Mouse (Mus musculus) C2C12 (cell line): ENCODE data around the gene Rps21. TPM values are rescaled to one million over a fixed set of nuclear protein-coding genes. Genes with fewer than 3 reads are reported as not detected.

Experiments used
- H3K27me3 ChIP-seq: one replicate; pipeline ENCODE4 v1.6.1; 2011; ENCODE audit not compliant: control insufficient read depth, insufficient read depth, insufficient read length
- H3K36me3 ChIP-seq: one replicate; pipeline ENCODE4 v1.6.1; 2011; ENCODE audit not compliant: control insufficient read depth, insufficient read depth
- H3K4me3 ChIP-seq: one replicate; pipeline ENCODE4 v1.5.1; 2011; ENCODE audit warnings: mild to moderate bottlenecking, control low read depth; ENCODE audit not compliant: poor library complexity, insufficient read depth, severe bottlenecking
- H3K79me2 ChIP-seq: one replicate; pipeline ENCODE4 v1.6.1; 2011; ENCODE audit not compliant: control insufficient read depth, insufficient read depth
- H3K79me3 ChIP-seq: one replicate; pipeline ENCODE4 v1.6.1; 2011; ENCODE audit warnings: low read depth, control low read depth
- H3ac ChIP-seq: one replicate; pipeline ENCODE3; 2011; ENCODE audit warnings: low read depth; ENCODE audit not compliant: control insufficient read depth, insufficient read length
- CEBPB ChIP-seq: IDR thresholded peaks from one replicate; pipeline ENCODE4 v1.6.1; 2011; ENCODE audit warnings: low read depth, mild to moderate bottlenecking, control low read depth, moderate library complexity
- CTCF ChIP-seq: IDR thresholded peaks from one replicate; pipeline ENCODE4 v1.5.1; 2011; ENCODE audit not compliant: control insufficient read depth, insufficient read depth, insufficient read length
- FOSL1 ChIP-seq: IDR thresholded peaks from one replicate; pipeline ENCODE4 v1.8.0; 2011; ENCODE audit warnings: mild to moderate bottlenecking, low read length; ENCODE audit not compliant: poor library complexity, insufficient read depth, severe bottlenecking
- MAX ChIP-seq: IDR thresholded peaks from one replicate; pipeline ENCODE4 v1.6.1; 2011; ENCODE audit warnings: mild to moderate bottlenecking, control low read depth
- MYOD1 ChIP-seq: IDR thresholded peaks from one replicate; pipeline ENCODE4 v1.6.1; 2011; ENCODE audit warnings: low read depth; ENCODE audit not compliant: control insufficient read depth, insufficient read length
- MYOG ChIP-seq: IDR thresholded peaks from one replicate; pipeline ENCODE4 v1.6.1; 2011; ENCODE audit not compliant: control insufficient read depth, insufficient read length; ENCODE audit errors: extremely low read depth
- USF1 ChIP-seq: IDR thresholded peaks from one replicate; pipeline ENCODE4 v1.6.1; 2011; ENCODE audit warnings: low read depth, mild to moderate bottlenecking, control low read depth, moderate library complexity
- polyA plus RNA-seq: library from polyadenylated mRNA; unstranded; fragments of >200 nt; fragmentation: generic; extraction: Trizol; gene quantifications from one replicate; pipeline ENCODE4 v1.2.1, GENCODE M21; 2012; ENCODE audit warnings: missing spikeins

The Rps21 gene
- polyA plus RNA-seq, 1 experiment: 5,244 TPM

DNA sequence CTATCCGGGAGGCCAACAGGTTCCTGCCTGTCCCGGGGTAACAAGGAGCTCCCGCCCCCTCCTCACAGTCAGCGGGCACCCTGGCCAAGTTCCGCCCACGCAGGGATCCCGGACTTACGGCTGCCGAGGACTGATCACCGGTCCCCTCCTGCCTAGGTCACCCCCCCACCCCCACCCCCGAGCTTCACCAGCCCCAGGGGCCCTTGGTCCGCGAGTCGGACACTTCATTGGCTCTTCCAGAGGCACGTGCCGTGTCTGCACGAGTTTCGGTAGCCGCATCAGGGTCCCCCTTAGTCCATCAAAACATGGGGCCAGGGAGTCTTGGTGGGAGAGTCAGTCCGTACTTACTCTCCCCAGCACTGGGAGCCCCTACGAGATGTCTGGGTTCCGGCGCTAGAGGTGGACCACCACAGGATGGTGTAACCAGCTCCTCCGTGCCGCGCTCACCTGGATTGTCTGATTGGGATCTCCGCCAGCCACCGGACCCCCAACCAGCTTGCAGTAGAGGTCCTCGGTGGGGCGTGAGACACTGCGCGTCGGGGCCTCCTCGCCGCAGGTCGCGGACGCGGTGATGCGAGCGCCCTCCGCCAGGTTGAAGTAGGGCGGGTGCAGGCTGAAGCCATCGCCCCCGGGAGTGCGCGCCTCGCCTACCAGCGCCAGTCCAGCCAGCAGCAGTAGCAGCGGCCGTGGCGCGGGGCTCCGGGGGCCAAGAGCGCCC, 32.0 kb upstream of the Rps21 start:
- no peak for TF ChIP-seq CTCF
- TF ChIP-seq MAX: peak; percentile 20
- no peak for TF ChIP-seq MYOD1
- peak; percentile 70 for TF ChIP-seq USF1
- Histone ChIP-seq H3K4me3 (peak overlapping the region; percentile 71), H3K79me2 (peaks cover 52% of the 10 kb centered on the region), H3K27me3 (no peaks in the 10 kb centered on the region), H3K79me3 (peaks cover 31% of the 10 kb centered on the region), H3K36me3 (peaks cover 11% of the 10 kb centered on the region), H3ac (peak overlapping the region; percentile 69)

DNA sequence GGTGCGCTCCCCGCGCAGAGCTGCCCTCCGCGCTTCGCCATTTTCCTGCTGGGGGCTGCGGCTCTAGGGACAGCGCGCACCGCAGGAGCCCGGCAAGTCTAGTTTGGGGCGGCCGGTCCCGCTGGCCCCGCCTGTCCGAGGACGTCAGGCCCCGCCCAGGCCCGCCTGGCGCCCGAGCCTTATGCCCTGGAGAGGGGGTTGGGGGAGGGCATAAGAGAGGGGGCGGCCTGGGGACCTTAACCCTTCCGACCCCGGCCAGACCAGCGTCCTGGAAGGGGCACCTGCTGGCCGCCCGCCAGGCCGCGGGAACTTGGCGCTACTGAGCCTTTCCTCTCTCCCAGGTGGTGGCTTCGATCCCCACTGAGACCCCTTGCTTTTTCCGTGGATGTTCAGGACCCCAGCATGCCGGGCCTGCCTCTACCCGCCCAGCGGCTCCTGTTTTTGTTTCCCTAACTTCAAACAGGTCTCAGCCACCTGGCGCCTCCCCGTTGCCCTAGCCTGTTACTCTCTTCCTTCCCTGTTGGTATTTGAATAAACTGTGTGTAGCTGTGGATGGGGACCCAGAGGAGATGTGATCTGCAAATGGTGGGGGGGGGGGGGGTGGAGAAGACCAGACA, 31.3 kb upstream of the Rps21 start, which contains the start of gene Lama5:
TSS of gene Lama5 (minus strand) at position 98 of the 617 bp plus-strand sequence.
- peaks cover 28% of the 10 kb centered on the region for H3K79me3 ChIP-seq
- peaks cover 48% of the 10 kb centered on the region for H3K79me2 ChIP-seq
- peak within 1 kb of the TSS; percentile 71 for H3K4me3 ChIP-seq
- TF ChIP-seq FOSL1 (no peak), MYOD1 (no peak), MAX (no peak), CEBPB (no peak), USF1 (no peak), CTCF (no peak), MYOG (no peak)
- H3K36me3 ChIP-seq: peaks cover 6% of the 10 kb centered on the region
- peak within 1 kb of the TSS; percentile 69 for H3ac ChIP-seq
- H3K27me3 ChIP-seq: no peaks in the 10 kb centered on the region

DNA sequence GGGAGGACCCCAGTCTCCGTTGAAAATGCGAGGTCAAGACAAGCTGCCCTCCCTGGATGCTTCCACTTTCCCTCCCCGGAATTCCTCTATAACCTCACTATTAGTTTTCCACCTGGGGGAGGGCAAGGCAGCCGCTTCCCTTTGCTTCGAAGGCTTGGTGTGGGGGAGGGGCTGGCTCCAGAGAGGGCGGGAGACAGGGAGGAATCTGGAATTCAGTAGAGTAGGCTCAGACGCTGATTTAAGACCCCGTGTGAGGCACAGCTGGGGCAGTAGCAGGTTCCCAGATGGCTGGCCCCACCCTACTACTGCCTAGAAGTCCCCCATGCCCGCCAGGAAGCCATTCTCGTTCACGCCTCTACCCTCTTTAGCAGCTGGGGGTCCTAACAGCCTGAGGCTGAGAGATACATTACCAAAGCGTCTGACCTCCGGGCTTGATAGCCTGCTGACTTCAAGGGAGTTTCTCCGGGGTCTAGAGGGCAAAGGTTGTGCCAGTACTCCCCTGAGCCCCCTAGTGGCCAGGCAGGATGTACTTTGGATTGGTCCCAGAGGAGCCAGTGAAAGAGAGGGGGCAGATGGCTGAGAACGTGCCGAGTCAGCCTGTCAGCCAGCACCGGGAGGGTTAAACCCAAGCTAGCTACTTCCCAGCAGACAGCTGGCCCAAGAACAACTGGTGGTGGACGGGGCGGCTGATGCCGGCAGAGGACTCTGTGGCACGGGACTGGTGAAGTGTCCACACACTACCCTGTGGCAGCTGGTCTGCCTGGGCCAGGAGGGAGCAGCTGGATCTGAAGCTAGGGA, 29.7 kb upstream of the Rps21 start:
- peaks cover 22% of the 10 kb centered on the region for H3K79me3 ChIP-seq
- H3K4me3 ChIP-seq: no peak overlapping the region
- no peaks in the 10 kb centered on the region for H3K27me3 ChIP-seq
- H3K36me3 ChIP-seq: no peaks in the 10 kb centered on the region
- peaks cover 32% of the 10 kb centered on the region for H3K79me2 ChIP-seq
- TF ChIP-seq MAX (no peak), MYOD1 (peak; percentile 82), CTCF (peak; percentile 39)
- H3ac ChIP-seq: peak overlapping the region; percentile 41

DNA sequence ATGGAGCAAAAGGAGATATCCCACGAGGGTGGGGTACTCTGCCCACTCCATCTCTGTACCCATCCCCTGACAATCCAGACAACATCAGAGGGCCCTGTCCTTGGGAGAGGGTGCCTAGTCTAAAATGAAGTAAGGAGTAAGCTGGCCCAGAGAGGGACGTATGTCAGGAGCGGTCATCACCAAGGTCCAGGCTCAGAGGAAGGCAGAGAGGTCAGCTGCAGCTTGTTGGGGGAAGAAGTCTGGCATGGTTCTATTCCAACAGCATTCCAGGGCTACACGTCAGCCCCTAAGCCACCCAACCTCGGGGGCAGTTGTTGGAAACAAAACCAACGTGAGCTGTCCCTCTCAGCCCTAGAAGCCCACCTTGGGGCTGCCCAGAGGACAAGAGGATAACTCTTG, 29.1 kb upstream of the Rps21 start:
- no peak overlapping the region for H3K4me3 ChIP-seq
- TF ChIP-seq MAX (no peak), USF1 (no peak), FOSL1 (no peak), MYOG (no peak), CEBPB (no peak), MYOD1 (no peak), CTCF (no peak)

DNA sequence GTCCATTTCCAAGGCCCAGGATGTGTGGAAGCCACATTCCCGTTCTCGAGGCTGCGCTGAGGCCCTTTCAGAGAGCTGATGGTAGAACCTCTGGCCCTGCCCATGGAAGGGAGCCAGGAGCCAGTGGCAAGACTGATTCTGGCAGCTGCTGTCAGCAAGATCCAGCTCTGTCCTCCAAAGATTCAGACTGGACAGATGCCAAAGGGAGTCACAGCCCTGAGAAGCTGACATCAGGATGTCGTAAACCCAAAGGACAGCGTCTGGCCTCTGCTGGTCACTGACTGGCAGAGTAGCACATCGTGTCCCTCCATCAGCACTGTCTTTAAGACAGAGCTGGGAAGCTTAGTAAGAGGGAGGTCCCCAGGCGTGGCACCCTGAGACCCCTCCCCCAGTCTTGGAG, 28.6 kb upstream of the Rps21 start:
- H3K27me3 ChIP-seq: no peaks in the 10 kb centered on the region
- H3ac ChIP-seq: no peak overlapping the region
- TF ChIP-seq MYOD1: peak; percentile 95
- peak; percentile 60 for TF ChIP-seq MAX
- TF ChIP-seq CEBPB: no peak
- no peak for TF ChIP-seq CTCF
- no peak for TF ChIP-seq FOSL1
- H3K79me3 ChIP-seq: peaks cover 11% of the 10 kb centered on the region
- no peak overlapping the region for H3K4me3 ChIP-seq
- no peaks in the 10 kb centered on the region for H3K36me3 ChIP-seq
- H3K79me2 ChIP-seq: peaks cover 21% of the 10 kb centered on the region

More for the DNA sequence above, 29.1 kb upstream of the Rps21 start:
- Histone ChIP-seq H3K79me3 (peaks cover 16% of the 10 kb centered on the region), H3K79me2 (peaks cover 26% of the 10 kb centered on the region), H3ac (peak overlapping the region; percentile 41), H3K27me3 (no peaks in the 10 kb centered on the region), H3K36me3 (no peaks in the 10 kb centered on the region)

DNA sequence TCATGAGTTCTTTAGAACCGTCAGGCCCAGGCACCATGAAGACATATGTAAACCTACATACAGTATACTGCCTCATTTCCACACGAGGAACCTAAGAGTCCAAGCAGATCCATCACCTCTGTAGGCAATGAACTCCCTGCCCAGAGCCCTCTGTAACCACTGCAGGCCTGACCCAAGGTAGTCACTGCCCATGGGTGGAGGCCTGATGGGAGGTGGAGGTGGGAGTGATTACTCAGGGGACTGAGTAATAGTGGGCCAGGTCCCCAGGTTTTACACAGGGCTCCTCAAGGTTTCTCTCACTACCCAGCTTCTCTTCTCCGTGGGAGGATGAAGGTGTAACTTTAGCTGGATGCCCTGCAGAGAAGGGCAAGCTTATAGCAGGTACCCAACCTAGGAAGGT, 28.0 kb upstream of the Rps21 start:
- no peak overlapping the region for H3ac ChIP-seq
- H3K79me2 ChIP-seq: peaks cover 16% of the 10 kb centered on the region
- H3K27me3 ChIP-seq: no peaks in the 10 kb centered on the region
- H3K79me3 ChIP-seq: peaks cover 11% of the 10 kb centered on the region
- no peaks in the 10 kb centered on the region for H3K36me3 ChIP-seq
- no peak for TF ChIP-seq MAX
- TF ChIP-seq USF1: no peak
- no peak for TF ChIP-seq FOSL1
- TF ChIP-seq CEBPB: no peak
- no peak for TF ChIP-seq MYOD1
- TF ChIP-seq CTCF: no peak
- no peak for TF ChIP-seq MYOG
- no peak overlapping the region for H3K4me3 ChIP-seq
